In genomic region chr1:171286517-171286916, GRCm38 (mm10) we compare ENCODE assay signal across 8 mouse cellular contexts. TPM values are rescaled to one million over a fixed set of nuclear protein-coding genes. Genes with fewer than 3 reads are reported as not detected.
DNase-seq lines count a peak whose midpoint lies in the region; ATAC-seq and TF ChIP-seq lines count a peak whose summit lies in the region.

No protein-coding gene starts in this region.

- peak overlapping the region; percentile 98; the same call in 1 of the 2 replicates for H3K4me3 ChIP-seq in kidney, embryonic 16.5 days (ENCODE audit: low read length)
- H3K4me3 ChIP-seq in forebrain, embryonic 10.5 days, result peak overlapping the region; percentile 97
- peak overlapping the region; percentile 82 for H3K4me3 ChIP-seq in limb, embryonic 12.5 days (replicated peaks)
- peak overlapping the region; percentile 7 for H3K4me3 ChIP-seq in olfactory bulb, adult 2 months (ENCODE audit: insufficient read depth, low read depth, low read length)

- H3K4me1 ChIP-seq in kidney, embryonic 16.5 days (ENCODE audit: insufficient read depth, low read length), result peaks cover 28% of the 10 kb centered on the region
- peaks cover 50% of the 10 kb centered on the region for H3K4me1 ChIP-seq in forebrain, embryonic 10.5 days
- H3K4me1 ChIP-seq in limb, embryonic 12.5 days (replicated peaks), result peaks cover 18% of the 10 kb centered on the region
- H3K4me1 ChIP-seq in olfactory bulb, adult 2 months (ENCODE audit: control insufficient read depth, insufficient read depth, low read length), result peaks cover 19% of the 10 kb centered on the region

- H3K4me2 ChIP-seq in kidney, embryonic 16.5 days (replicated peaks; ENCODE audit: low read depth, low read length), result peak overlapping the region; percentile 74
- peak overlapping the region; percentile 71 for H3K4me2 ChIP-seq in limb, embryonic 12.5 days

- no peak for ATAC-seq in kidney, embryonic 16.5 days (ENCODE audit: low FRiP score, low TSS enrichment)
- no peak for ATAC-seq in limb, embryonic 12.5 days (ENCODE audit: insufficient number of reproducible peaks, insufficient read depth, low FRiP score, low TSS enrichment, low read depth)
- no peak for ATAC-seq in megakaryocyte progenitor cell, adult 5-6 weeks (replicated peaks; ENCODE audit: poor library complexity)

- H3K27ac ChIP-seq in kidney, embryonic 16.5 days (ENCODE audit: low read length), result no peak overlapping the region
- peak overlapping the region; percentile 100 for H3K27ac ChIP-seq in forebrain, embryonic 10.5 days
- H3K27ac ChIP-seq in limb, embryonic 12.5 days, result no peak overlapping the region
- H3K27ac ChIP-seq in olfactory bulb, adult 2 months (ENCODE audit: insufficient read depth, low read depth, low read length), result no peak overlapping the region

- 90% methylated on average over 19 of the region's 19 CpGs for WGBS in kidney, embryonic 16.5 days
- 91% methylated on average over 19 of the region's 19 CpGs for WGBS in forebrain, embryonic 10.5 days
- 90% methylated on average over 19 of the region's 19 CpGs for WGBS in limb, embryonic 12.5 days
- WGBS in olfactory bulb, adult 2 months, result 87% methylated on average over 19 of the region's 19 CpGs

- no peak overlapping the region for H3K9ac ChIP-seq in kidney, embryonic 16.5 days (replicated peaks; ENCODE audit: low read length)
- H3K9ac ChIP-seq in limb, embryonic 12.5 days (replicated peaks), result no peak overlapping the region

- TF ChIP-seq CTCF in olfactory bulb, adult 2 months (IDR thresholded peaks at IDR 0.05; ENCODE audit: insufficient read depth, low read depth, low read length), result no peak

- H3K36me3 ChIP-seq in kidney, embryonic 16.5 days (ENCODE audit: insufficient read depth, low read length), result peaks cover 55% of the 10 kb centered on the region
- peaks cover 71% of the 10 kb centered on the region for H3K36me3 ChIP-seq in forebrain, embryonic 10.5 days (replicated peaks)
- H3K36me3 ChIP-seq in limb, embryonic 12.5 days, result peaks cover 64% of the 10 kb centered on the region

- H3K27me3 ChIP-seq in kidney, embryonic 16.5 days (ENCODE audit: insufficient read depth, low read length), result no peaks in the 10 kb centered on the region
- H3K27me3 ChIP-seq in forebrain, embryonic 10.5 days (ENCODE audit: poor library complexity, severe bottlenecking), result no peaks in the 10 kb centered on the region
- no peaks in the 10 kb centered on the region for H3K27me3 ChIP-seq in limb, embryonic 12.5 days

- TF ChIP-seq POLR2A in olfactory bulb, adult 2 months (IDR thresholded peaks at IDR 0.05; ENCODE audit: insufficient read depth, low read depth, low read length), result no peak

- no peak for DNase-seq in kidney, adult 11 months
- DNase-seq in forebrain, embryonic 10.5 days (ENCODE audit: extremely low spot score, low spot score), result no peak
- DNase-seq in adrenal gland, postnatal 14 days, result no peak
- no peak for DNase-seq in layer of hippocampus, adult 9-11 months

- H3K9me3 ChIP-seq in kidney, embryonic 16.5 days (ENCODE audit: low read length), result no peaks in the 10 kb centered on the region
- H3K9me3 ChIP-seq in forebrain, embryonic 10.5 days, result no peaks in the 10 kb centered on the region
- H3K9me3 ChIP-seq in limb, embryonic 12.5 days, result no peaks in the 10 kb centered on the region

RNA-seq across cellular contexts. Expression of gene Usp21, which starts 1.3 kb away (rescaled TPM):
- 101 and 103 TPM in 2 replicates for polyA plus RNA-seq in kidney, embryonic 16.5 days (2015; fragmentation: Nextera tagmentation; extraction: Ambion mirVana)
- 94.1 and 95.9 TPM in 2 replicates for polyA plus RNA-seq in forebrain, embryonic 10.5 days (2016; fragmentation: Nextera tagmentation; extraction: Ambion mirVana)
- polyA plus RNA-seq in limb, embryonic 12.5 days (2016; fragmentation: Nextera tagmentation; extraction: Ambion mirVana), result 132 and 134 TPM in 2 replicates
- polyA plus RNA-seq in olfactory bulb, adult 2 months (2012; ENCODE audit: insufficient read depth, insufficient read length, low replicate concordance, missing spikeins), result not detected in 2 replicates
- 36.0 and 38.2 TPM in 2 replicates for total RNA-seq in megakaryocyte progenitor cell, adult 5-6 weeks (2015)
- 18.7 and 24.5 TPM in 2 replicates for total RNA-seq in megakaryocyte progenitor cell, adult 5-6 weeks (2017)
- 36.5 and 37.2 TPM in 2 replicates for total RNA-seq in adrenal gland, postnatal 14 days (2021)

RNA-seq across cellular contexts. Expression of gene Ppox, which starts 5.5 kb away (rescaled TPM):
- 69.2 and 77.2 TPM in 2 replicates for polyA plus RNA-seq in kidney, embryonic 16.5 days (2015; fragmentation: Nextera tagmentation; extraction: Ambion mirVana)
- polyA plus RNA-seq in forebrain, embryonic 10.5 days (2016; fragmentation: Nextera tagmentation; extraction: Ambion mirVana), result 51.5 and 58.0 TPM in 2 replicates
- polyA plus RNA-seq in limb, embryonic 12.5 days (2016; fragmentation: Nextera tagmentation; extraction: Ambion mirVana), result 71.9 and 75.9 TPM in 2 replicates
- not detected in 2 replicates for polyA plus RNA-seq in olfactory bulb, adult 2 months (2012; ENCODE audit: insufficient read depth, insufficient read length, low replicate concordance, missing spikeins)
- total RNA-seq in megakaryocyte progenitor cell, adult 5-6 weeks (2015), result 18.0 and 20.2 TPM in 2 replicates
- 10.3 and 15.0 TPM in 2 replicates for total RNA-seq in megakaryocyte progenitor cell, adult 5-6 weeks (2017)
- total RNA-seq in adrenal gland, postnatal 14 days (2021), result 34.8 and 38.1 TPM in 2 replicates

RNA-seq across cellular contexts. Expression of gene Ufc1, which starts 8.3 kb away (rescaled TPM):
- polyA plus RNA-seq in kidney, embryonic 16.5 days (2015; fragmentation: Nextera tagmentation; extraction: Ambion mirVana), result 102 and 111 TPM in 2 replicates
- 94.3 and 98.6 TPM in 2 replicates for polyA plus RNA-seq in forebrain, embryonic 10.5 days (2016; fragmentation: Nextera tagmentation; extraction: Ambion mirVana)
- polyA plus RNA-seq in limb, embryonic 12.5 days (2016; fragmentation: Nextera tagmentation; extraction: Ambion mirVana), result 108 and 111 TPM in 2 replicates
- not detected in 2 replicates for polyA plus RNA-seq in olfactory bulb, adult 2 months (2012; ENCODE audit: insufficient read depth, insufficient read length, low replicate concordance, missing spikeins)
- 127 and 149 TPM in 2 replicates for total RNA-seq in megakaryocyte progenitor cell, adult 5-6 weeks (2015)
- 93.2 and 115 TPM in 2 replicates for total RNA-seq in megakaryocyte progenitor cell, adult 5-6 weeks (2017)
- 128 and 133 TPM in 2 replicates for total RNA-seq in adrenal gland, postnatal 14 days (2021)

RNA-seq across cellular contexts. Expression of gene B4galt3, which starts 16.4 kb away (rescaled TPM):
- polyA plus RNA-seq in kidney, embryonic 16.5 days (2015; fragmentation: Nextera tagmentation; extraction: Ambion mirVana), result 92.2 and 99.1 TPM in 2 replicates
- 60.5 and 65.2 TPM in 2 replicates for polyA plus RNA-seq in forebrain, embryonic 10.5 days (2016; fragmentation: Nextera tagmentation; extraction: Ambion mirVana)
- 82.1 and 84.8 TPM in 2 replicates for polyA plus RNA-seq in limb, embryonic 12.5 days (2016; fragmentation: Nextera tagmentation; extraction: Ambion mirVana)
- polyA plus RNA-seq in olfactory bulb, adult 2 months (2012; ENCODE audit: insufficient read depth, insufficient read length, low replicate concordance, missing spikeins), result not detected in 2 replicates
- 14.7 and 16.1 TPM in 2 replicates for total RNA-seq in megakaryocyte progenitor cell, adult 5-6 weeks (2015)
- total RNA-seq in megakaryocyte progenitor cell, adult 5-6 weeks (2017), result 18.0 and 22.6 TPM in 2 replicates
- 31.1 and 34.1 TPM in 2 replicates for total RNA-seq in adrenal gland, postnatal 14 days (2021)

RNA-seq across cellular contexts. Expression of gene Ndufs2, which starts 35.3 kb away (rescaled TPM):
- 311 and 368 TPM in 2 replicates for polyA plus RNA-seq in kidney, embryonic 16.5 days (2015; fragmentation: Nextera tagmentation; extraction: Ambion mirVana)
- polyA plus RNA-seq in forebrain, embryonic 10.5 days (2016; fragmentation: Nextera tagmentation; extraction: Ambion mirVana), result 270 and 274 TPM in 2 replicates
- 251 and 257 TPM in 2 replicates for polyA plus RNA-seq in limb, embryonic 12.5 days (2016; fragmentation: Nextera tagmentation; extraction: Ambion mirVana)
- polyA plus RNA-seq in olfactory bulb, adult 2 months (2012; ENCODE audit: insufficient read depth, insufficient read length, low replicate concordance, missing spikeins), result 704 TPM in 1 of 2 replicates, not detected in the other
- 255 and 280 TPM in 2 replicates for total RNA-seq in megakaryocyte progenitor cell, adult 5-6 weeks (2015)
- total RNA-seq in megakaryocyte progenitor cell, adult 5-6 weeks (2017), result 323 and 395 TPM in 2 replicates
- total RNA-seq in adrenal gland, postnatal 14 days (2021), result 875 and 896 TPM in 2 replicates

Comparison
In these comparisons a context has a peak if more than half of its experiments do, and no peak if none do; other contexts are left out.
1. H3K4me3 ChIP-seq: peak in every context shown above with its lines; median percentile 98 in kidney, embryonic 16.5 days; 97 in forebrain, embryonic 10.5 days; 82 in limb, embryonic 12.5 days; 7 in olfactory bulb, adult 2 months.
2. RNA of gene Usp21, which starts 1.3 kb away (polyA plus RNA-seq): 132 to 134 TPM in limb, embryonic 12.5 days, 101 to 103 TPM in kidney, embryonic 16.5 days and 94.1 to 95.9 TPM in forebrain, embryonic 10.5 days; not detected in olfactory bulb, adult 2 months; every median in the first group is over 10 times any median in the second.
3. RNA of gene Ufc1, which starts 8.3 kb away (polyA plus RNA-seq): 102 to 111 TPM in kidney, embryonic 16.5 days, 108 to 111 TPM in limb, embryonic 12.5 days and 94.3 to 98.6 TPM in forebrain, embryonic 10.5 days; not detected in olfactory bulb, adult 2 months; every median in the first group is over 10 times any median in the second.